Mouse (Mus musculus): ENCODE measurements around the gene Col18a1. TPM values are rescaled to one million over a fixed set of nuclear protein-coding genes. Genes with fewer than 3 reads are reported as not detected.

The Col18a1 gene
- polyA plus RNA-seq, 1 experiment from 2014 or later = 104 TPM

- peak; percentile 90 for ATAC-seq (ENCODE audit: low read depth)
- H3K4me1 ChIP-seq (ENCODE audit: control insufficient read depth, low read depth, low read length) = peaks cover 34% of the 10 kb centered on the region
- peak overlapping the region; percentile 68 for H3K9ac ChIP-seq (ENCODE audit: low read depth, low read length)
- peak overlapping the region; percentile 71 for H3K4me3 ChIP-seq (ENCODE audit: low read depth, low read length)
- no peak overlapping the region; the same call in 1 of the 2 replicates for H3K27ac ChIP-seq (ENCODE audit: low read length)
- H3K4me2 ChIP-seq (ENCODE audit: low read depth, low read length) = peak overlapping the region; percentile 98
- no peaks in the 10 kb centered on the region for H3K36me3 ChIP-seq (ENCODE audit: control insufficient read depth, insufficient read depth)
- no peaks in the 10 kb centered on the region; the same call in 1 of the 2 replicates for H3K27me3 ChIP-seq (ENCODE audit: control insufficient read depth, insufficient read depth, low read depth, low read length)
- WGBS (ENCODE audit: insufficient replicate concordance) = under 1% methylated on average over 49 of the region's 49 CpGs
- no peaks in the 10 kb centered on the region for H3K9me3 ChIP-seq (replicated peaks; ENCODE audit: control insufficient read depth, low read length)
These were observed 133.6 kb downstream of the Col18a1 start for GRCm38 (mm10) chr10:77032591-77033322.

GRCm38 (mm10) chr10:77031768-77032375 lies 134.5 kb downstream of the Col18a1 start, which contains the start of gene Slc19a1:
Gene Slc19a1 (plus strand): TSS chr10:77032241.
- WGBS (ENCODE audit: insufficient replicate concordance) = 64% methylated on average over 13 of the region's 13 CpGs
- peak within 1 kb of the TSS; percentile 98 for H3K4me2 ChIP-seq (ENCODE audit: low read depth, low read length)
- peaks cover 34% of the 10 kb centered on the region for H3K4me1 ChIP-seq (ENCODE audit: control insufficient read depth, low read depth, low read length)
- H3K27me3 ChIP-seq (ENCODE audit: control insufficient read depth, insufficient read depth, low read depth, low read length) = no peaks in the 10 kb centered on the region; the same call in 1 of the 2 replicates
- no peaks in the 10 kb centered on the region for H3K36me3 ChIP-seq (ENCODE audit: control insufficient read depth, insufficient read depth)
- peak within 1 kb of the TSS; percentile 71 for H3K4me3 ChIP-seq (ENCODE audit: low read depth, low read length)
- no peak within 1 kb of the TSS for H3K27ac ChIP-seq (ENCODE audit: low read length)
- no peaks in the 10 kb centered on the region for H3K9me3 ChIP-seq (replicated peaks; ENCODE audit: control insufficient read depth, low read length)
- H3K9ac ChIP-seq (ENCODE audit: low read depth, low read length) = peak within 1 kb of the TSS; percentile 68
- ATAC-seq (ENCODE audit: low read depth) = no peak

GRCm38 (mm10) chr10:77030666-77031065 lies 135.7 kb downstream of the Col18a1 start:
- H3K36me3 ChIP-seq (ENCODE audit: control insufficient read depth, insufficient read depth) = no peaks in the 10 kb centered on the region
- peaks cover 33% of the 10 kb centered on the region for H3K4me1 ChIP-seq (ENCODE audit: control insufficient read depth, low read depth, low read length)
- H3K4me2 ChIP-seq (ENCODE audit: low read depth, low read length) = no peak overlapping the region

DNA sequence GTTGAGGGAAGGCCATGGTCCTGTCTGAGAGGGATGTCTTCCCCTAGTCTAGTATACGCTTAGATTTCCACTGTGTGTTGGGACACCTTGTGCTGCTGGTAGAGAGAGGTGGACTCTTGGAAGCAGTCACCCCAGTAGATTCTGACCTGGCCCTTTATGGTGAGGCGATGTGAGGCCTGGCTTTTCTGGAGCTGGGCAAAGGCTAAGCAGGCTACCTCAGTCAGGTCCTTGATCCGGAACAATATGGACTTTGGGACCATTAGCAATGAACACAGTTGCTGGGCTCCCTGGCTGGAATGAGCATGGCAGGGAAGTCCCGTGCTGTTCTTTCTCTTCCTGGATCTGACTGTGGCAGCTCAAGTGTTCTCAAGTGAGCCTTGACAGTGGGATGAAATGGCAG lies 136.6 kb downstream of the Col18a1 start:
- ATAC-seq (ENCODE audit: low read depth) = no peak
- no peaks in the 10 kb centered on the region; the same call in 1 of the 2 replicates for H3K27me3 ChIP-seq (ENCODE audit: control insufficient read depth, insufficient read depth, low read depth, low read length)
- H3K36me3 ChIP-seq (ENCODE audit: control insufficient read depth, insufficient read depth) = no peaks in the 10 kb centered on the region
- no peak overlapping the region for H3K4me3 ChIP-seq (ENCODE audit: low read depth, low read length)
- H3K9me3 ChIP-seq (replicated peaks; ENCODE audit: control insufficient read depth, low read length) = no peaks in the 10 kb centered on the region
- no peak overlapping the region for H3K27ac ChIP-seq (ENCODE audit: low read length)
- WGBS (ENCODE audit: insufficient replicate concordance) = 75% methylated on average over 4 of the region's 4 CpGs
- H3K9ac ChIP-seq (ENCODE audit: low read depth, low read length) = no peak overlapping the region
- H3K4me2 ChIP-seq (ENCODE audit: low read depth, low read length) = no peak overlapping the region
- peaks cover 25% of the 10 kb centered on the region for H3K4me1 ChIP-seq (ENCODE audit: control insufficient read depth, low read depth, low read length)

More at GRCm38 (mm10) chr10:77030666-77031065, 135.7 kb downstream of the Col18a1 start:
- no peaks in the 10 kb centered on the region; the same call in 1 of the 2 replicates for H3K27me3 ChIP-seq (ENCODE audit: control insufficient read depth, insufficient read depth, low read depth, low read length)
- no peak for ATAC-seq (ENCODE audit: low read depth)
- H3K9ac ChIP-seq (ENCODE audit: low read depth, low read length) = no peak overlapping the region
- H3K27ac ChIP-seq (ENCODE audit: low read length) = no peak overlapping the region
- H3K9me3 ChIP-seq (replicated peaks; ENCODE audit: control insufficient read depth, low read length) = no peaks in the 10 kb centered on the region
- no peak overlapping the region for H3K4me3 ChIP-seq (ENCODE audit: low read depth, low read length)
- WGBS (ENCODE audit: insufficient replicate concordance) = 76% methylated on average over 5 of the region's 5 CpGs

DNA sequence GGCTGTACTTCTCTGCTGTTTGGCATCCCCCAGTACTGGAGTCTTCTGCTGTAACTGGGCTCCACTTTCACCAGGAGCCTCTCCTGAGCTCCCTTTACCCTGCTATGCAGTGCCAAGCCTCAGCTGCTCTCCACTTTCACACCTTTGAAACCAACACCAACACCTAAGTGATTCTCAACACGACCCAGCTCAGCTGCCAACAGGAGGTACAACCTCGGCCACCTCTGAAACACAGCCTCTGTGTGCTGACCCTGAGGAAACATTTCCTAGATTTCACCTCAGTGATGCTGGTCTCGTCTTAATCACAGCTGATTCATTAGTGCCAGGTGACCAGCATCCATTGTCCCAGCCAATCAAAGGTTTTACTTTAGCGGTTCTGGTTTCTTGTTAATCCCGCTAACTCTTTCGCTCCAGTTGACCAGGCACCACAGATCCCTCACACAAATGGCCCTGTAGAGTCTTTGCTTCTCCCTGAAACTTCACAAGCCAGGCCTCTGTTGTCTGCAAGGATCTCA lies 137.5 kb downstream of the Col18a1 start:
- Histone ChIP-seq H3K27ac (ENCODE audit: low read length) (no peak overlapping the region), H3K4me1 (ENCODE audit: control insufficient read depth, low read depth, low read length) (peaks cover 16% of the 10 kb centered on the region), H3K4me3 (ENCODE audit: low read depth, low read length) (no peak overlapping the region), H3K9ac (ENCODE audit: low read depth, low read length) (no peak overlapping the region), H3K27me3 (ENCODE audit: control insufficient read depth, insufficient read depth, low read depth, low read length) (no peaks in the 10 kb centered on the region; the same call in 1 of the 2 replicates), H3K36me3 (ENCODE audit: control insufficient read depth, insufficient read depth) (no peaks in the 10 kb centered on the region), H3K9me3 (replicated peaks; ENCODE audit: control insufficient read depth, low read length) (no peaks in the 10 kb centered on the region), H3K4me2 (ENCODE audit: low read depth, low read length) (no peak overlapping the region)
- no peak for ATAC-seq (ENCODE audit: low read depth)
- 58% methylated on average over 6 of the region's 6 CpGs for WGBS (ENCODE audit: insufficient replicate concordance)

GRCm38 (mm10) chr10:77026944-77027343 lies 139.4 kb downstream of the Col18a1 start:
- Histone ChIP-seq H3K4me3 (ENCODE audit: low read depth, low read length) (no peak overlapping the region), H3K9me3 (replicated peaks; ENCODE audit: control insufficient read depth, low read length) (no peaks in the 10 kb centered on the region), H3K9ac (ENCODE audit: low read depth, low read length) (no peak overlapping the region), H3K4me1 (ENCODE audit: control insufficient read depth, low read depth, low read length) (peaks cover 3% of the 10 kb centered on the region), H3K36me3 (ENCODE audit: control insufficient read depth, insufficient read depth) (no peaks in the 10 kb centered on the region), H3K27ac (ENCODE audit: low read length) (no peak overlapping the region), H3K4me2 (ENCODE audit: low read depth, low read length) (no peak overlapping the region), H3K27me3 (ENCODE audit: control insufficient read depth, insufficient read depth, low read depth, low read length) (no peaks in the 10 kb centered on the region; the same call in 1 of the 2 replicates)
- ATAC-seq (ENCODE audit: low read depth) = no peak
- 44% methylated on average over 3 of the region's 3 CpGs for WGBS (ENCODE audit: insufficient replicate concordance)

- ATAC-seq (ENCODE audit: low read depth) = no peak
These were observed 142.1 kb downstream of the Col18a1 start for GRCm38 (mm10) chr10:77024231-77024630.

DNA sequence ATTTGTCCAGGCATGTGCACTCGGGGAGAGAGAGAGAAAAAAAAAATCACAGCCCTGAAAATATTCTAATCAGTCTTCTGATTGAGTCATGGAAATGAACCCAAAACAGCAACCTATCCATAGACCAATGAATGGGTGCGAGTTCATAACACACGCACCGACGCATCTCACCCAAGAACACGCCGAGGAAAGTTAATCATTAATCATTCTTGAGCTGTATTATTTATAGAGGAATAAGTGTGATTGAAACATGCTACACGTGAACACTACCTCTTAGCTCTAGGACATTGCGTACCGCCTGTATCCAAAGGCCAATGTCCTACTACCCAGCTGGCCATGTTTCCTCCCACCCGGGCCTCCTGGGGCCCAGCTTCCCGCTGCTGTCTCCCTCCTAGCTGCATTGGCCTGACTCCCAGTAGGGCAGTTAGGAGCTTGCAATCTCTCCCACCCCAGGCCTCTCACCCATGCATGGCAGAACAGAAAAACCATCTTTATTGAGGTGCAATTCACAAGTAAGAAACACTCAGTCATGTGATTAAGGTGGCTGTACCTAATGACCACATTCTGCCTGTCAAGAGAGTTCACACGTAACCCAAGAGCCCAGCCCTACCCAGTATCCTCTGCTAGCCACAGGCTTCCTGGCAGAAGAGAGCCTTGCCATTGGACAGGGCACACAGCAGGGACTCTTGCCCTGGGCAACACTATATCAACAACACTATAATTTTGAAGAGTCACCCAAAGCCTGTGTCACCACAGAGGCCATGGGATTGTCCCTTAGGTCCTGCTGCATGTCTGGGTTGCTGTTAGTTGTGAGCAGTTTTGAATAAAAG lies 143.8 kb downstream of the Col18a1 start:
- Histone ChIP-seq H3K4me3 (ENCODE audit: low read depth, low read length) (no peak overlapping the region), H3K9me3 (replicated peaks; ENCODE audit: control insufficient read depth, low read length) (no peaks in the 10 kb centered on the region), H3K36me3 (ENCODE audit: control insufficient read depth, insufficient read depth) (no peaks in the 10 kb centered on the region), H3K27ac (ENCODE audit: low read length) (no peak overlapping the region), H3K4me2 (ENCODE audit: low read depth, low read length) (no peak overlapping the region), H3K27me3 (ENCODE audit: control insufficient read depth, insufficient read depth, low read depth, low read length) (no peaks in the 10 kb centered on the region), H3K4me1 (ENCODE audit: control insufficient read depth, low read depth, low read length) (no peaks in the 10 kb centered on the region; the same call in 1 of the 2 replicates), H3K9ac (ENCODE audit: low read depth, low read length) (no peak overlapping the region)
- ATAC-seq (ENCODE audit: low read depth) = no peak
- 62% methylated on average over 13 of the region's 13 CpGs for WGBS (ENCODE audit: insufficient replicate concordance)

More at GRCm38 (mm10) chr10:77024231-77024630, 142.1 kb downstream of the Col18a1 start:
- Histone ChIP-seq H3K4me1 (ENCODE audit: control insufficient read depth, low read depth, low read length) (no peaks in the 10 kb centered on the region; the same call in 1 of the 2 replicates), H3K36me3 (ENCODE audit: control insufficient read depth, insufficient read depth) (no peaks in the 10 kb centered on the region), H3K4me3 (ENCODE audit: low read depth, low read length) (no peak overlapping the region), H3K27ac (ENCODE audit: low read length) (no peak overlapping the region), H3K9me3 (replicated peaks; ENCODE audit: control insufficient read depth, low read length) (no peaks in the 10 kb centered on the region), H3K9ac (ENCODE audit: low read depth, low read length) (no peak overlapping the region), H3K4me2 (ENCODE audit: low read depth, low read length) (no peak overlapping the region), H3K27me3 (ENCODE audit: control insufficient read depth, insufficient read depth, low read depth, low read length) (no peaks in the 10 kb centered on the region)
- WGBS (ENCODE audit: insufficient replicate concordance) = 37% methylated on average over 5 of the region's 5 CpGs
